Mouse (Mus musculus): ENCODE results near the gene Micall2. TPM values are rescaled to one million over a fixed set of nuclear protein-coding genes. Genes with fewer than 3 reads are reported as not detected.

The Micall2 gene
- polyA plus RNA-seq, 1 experiment from 2014 or later, result 6.4 TPM

- Histone ChIP-seq H3K36me3 (no peaks in the 10 kb centered on the region), H3K27ac (no peak overlapping the region), H3K9me3 (no peaks in the 10 kb centered on the region), H3K27me3 (replicated peaks) (no peaks in the 10 kb centered on the region), H3K9ac (no peak overlapping the region), H3K4me2 (peak overlapping the region; percentile 40), H3K4me1 (peaks cover 7% of the 10 kb centered on the region; the same call in 1 of the 2 replicates), H3K4me3 (replicated peaks) (no peak overlapping the region)
- peak; percentile 57; the same call in 1 of the 2 replicates for ATAC-seq (ENCODE audit: insufficient read depth, low FRiP score, low read depth)
- WGBS, result 29% methylated on average over 7 of the region's 7 CpGs
These were observed 41.1 kb downstream of the Micall2 start for GRCm38 (mm10) chr5:139694989-139695571.

DNA sequence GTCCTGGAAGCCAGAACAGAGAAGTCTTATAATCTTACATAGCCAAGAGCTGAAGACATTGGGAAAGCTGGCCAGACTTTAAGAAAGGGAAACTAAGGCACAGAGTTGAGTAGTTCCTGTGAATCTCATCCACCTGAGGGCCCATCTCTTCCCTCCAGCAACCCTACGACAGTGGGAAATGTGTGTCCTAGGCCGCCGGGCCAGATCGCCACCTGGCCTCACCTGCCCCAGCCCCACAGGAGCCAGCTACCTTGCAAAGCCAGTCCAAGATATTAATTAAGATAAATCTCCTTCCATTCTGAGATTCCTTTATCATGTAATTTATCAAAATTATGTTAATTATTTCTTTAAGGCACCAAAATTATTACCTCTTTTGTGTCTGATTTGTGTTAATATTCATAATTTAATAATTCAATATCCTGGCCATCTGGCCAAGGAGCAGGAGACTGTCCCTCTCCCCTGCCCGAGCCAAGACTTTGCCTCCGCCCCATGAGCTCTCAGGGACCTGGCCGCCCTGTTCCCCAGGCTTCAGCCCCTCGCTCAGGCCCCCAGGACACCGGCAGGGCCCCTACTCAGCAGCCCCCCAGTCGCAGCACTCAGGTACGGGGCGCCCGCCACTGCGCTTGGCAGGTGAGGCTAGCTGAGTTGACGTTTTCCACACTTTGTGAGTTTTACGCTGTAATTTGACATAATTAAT lies 41.7 kb downstream of the Micall2 start:
- Histone ChIP-seq H3K9ac (no peak overlapping the region), H3K27ac (no peak overlapping the region), H3K27me3 (replicated peaks) (no peaks in the 10 kb centered on the region), H3K4me2 (peak overlapping the region; percentile 40), H3K4me3 (replicated peaks) (no peak overlapping the region), H3K9me3 (no peaks in the 10 kb centered on the region), H3K4me1 (peaks cover 7% of the 10 kb centered on the region; the same call in 1 of the 2 replicates), H3K36me3 (no peaks in the 10 kb centered on the region)
- WGBS, result 55% methylated on average over 16 of the region's 16 CpGs
- ATAC-seq (ENCODE audit: insufficient read depth, low FRiP score, low read depth), result no peak

DNA sequence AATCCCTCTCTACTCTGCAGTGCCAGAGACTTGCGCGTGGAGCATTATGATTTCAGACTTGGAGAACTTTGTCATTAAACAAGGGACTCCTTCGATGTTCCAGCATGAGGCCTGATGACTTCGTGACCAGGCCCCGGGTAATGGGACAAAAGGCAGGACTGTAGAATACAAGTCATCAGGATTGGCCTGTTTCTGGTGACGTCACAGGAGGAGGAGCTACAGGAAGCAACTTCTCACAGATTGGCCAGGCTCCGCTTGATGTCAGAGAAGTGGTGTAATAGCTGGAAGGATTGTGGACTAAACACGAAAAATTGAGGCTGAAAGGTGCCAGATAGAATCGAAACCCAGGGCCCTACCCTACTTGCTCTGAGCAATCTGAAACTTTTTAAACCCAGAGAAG lies 45.3 kb downstream of the Micall2 start:
- 0 out of 2 replicates have a peak, but pooled peaks cover 6% of the 10 kb centered on the region for H3K27me3 ChIP-seq (replicated peaks)
- no peak overlapping the region for H3K4me2 ChIP-seq
- no peaks in the 10 kb centered on the region for H3K36me3 ChIP-seq
- no peak overlapping the region for H3K9ac ChIP-seq
- WGBS, result 70% methylated on average over 9 of the region's 9 CpGs
- no peak for ATAC-seq (ENCODE audit: insufficient read depth, low FRiP score, low read depth)
- H3K27ac ChIP-seq, result no peak overlapping the region
- no peaks in the 10 kb centered on the region for H3K9me3 ChIP-seq
- H3K4me1 ChIP-seq, result peaks cover 18% of the 10 kb centered on the region; the same call in 1 of the 2 replicates
- no peak overlapping the region for H3K4me3 ChIP-seq (replicated peaks)

GRCm38 (mm10) chr5:139688356-139688755 lies 47.8 kb downstream of the Micall2 start:
- Histone ChIP-seq H3K27ac (no peak overlapping the region), H3K27me3 (replicated peaks) (peaks cover 12% of the 10 kb centered on the region; the same call in 1 of the 2 replicates), H3K4me1 (peaks cover 11% of the 10 kb centered on the region), H3K9me3 (no peaks in the 10 kb centered on the region), H3K9ac (no peak overlapping the region), H3K36me3 (no peaks in the 10 kb centered on the region), H3K4me3 (replicated peaks) (no peak overlapping the region), H3K4me2 (no peak overlapping the region)
- ATAC-seq (ENCODE audit: insufficient read depth, low FRiP score, low read depth), result no peak
- 80% methylated on average over 12 of the region's 12 CpGs for WGBS

DNA sequence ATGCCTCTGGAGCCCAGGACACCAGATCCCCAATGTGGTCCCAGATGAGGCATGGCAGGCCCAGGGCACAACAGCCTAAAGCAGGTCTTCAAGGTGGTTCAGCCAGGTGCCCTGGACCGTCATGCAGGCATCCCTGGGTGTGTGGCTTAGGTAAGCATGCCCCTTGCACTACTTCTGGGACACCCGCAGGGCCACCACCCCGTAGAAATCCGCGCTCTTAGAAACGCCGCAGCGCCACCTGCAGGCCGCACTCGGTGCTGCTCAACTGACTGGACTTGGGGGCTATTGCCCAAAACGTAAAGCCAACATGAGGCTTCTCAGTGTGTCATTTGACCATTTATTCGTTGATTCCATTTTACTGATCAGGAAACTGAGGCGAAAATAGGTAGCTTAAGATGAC lies 48.5 kb downstream of the Micall2 start:
- Histone ChIP-seq H3K4me1 (peaks cover 12% of the 10 kb centered on the region), H3K9ac (no peak overlapping the region), H3K36me3 (no peaks in the 10 kb centered on the region), H3K27me3 (replicated peaks) (peaks cover 16% of the 10 kb centered on the region; the same call in 1 of the 2 replicates), H3K4me2 (no peak overlapping the region), H3K4me3 (replicated peaks) (no peak overlapping the region), H3K9me3 (no peaks in the 10 kb centered on the region), H3K27ac (no peak overlapping the region)
- no peak for ATAC-seq (ENCODE audit: insufficient read depth, low FRiP score, low read depth)
- WGBS, result 14% methylated on average over 13 of the region's 13 CpGs

DNA sequence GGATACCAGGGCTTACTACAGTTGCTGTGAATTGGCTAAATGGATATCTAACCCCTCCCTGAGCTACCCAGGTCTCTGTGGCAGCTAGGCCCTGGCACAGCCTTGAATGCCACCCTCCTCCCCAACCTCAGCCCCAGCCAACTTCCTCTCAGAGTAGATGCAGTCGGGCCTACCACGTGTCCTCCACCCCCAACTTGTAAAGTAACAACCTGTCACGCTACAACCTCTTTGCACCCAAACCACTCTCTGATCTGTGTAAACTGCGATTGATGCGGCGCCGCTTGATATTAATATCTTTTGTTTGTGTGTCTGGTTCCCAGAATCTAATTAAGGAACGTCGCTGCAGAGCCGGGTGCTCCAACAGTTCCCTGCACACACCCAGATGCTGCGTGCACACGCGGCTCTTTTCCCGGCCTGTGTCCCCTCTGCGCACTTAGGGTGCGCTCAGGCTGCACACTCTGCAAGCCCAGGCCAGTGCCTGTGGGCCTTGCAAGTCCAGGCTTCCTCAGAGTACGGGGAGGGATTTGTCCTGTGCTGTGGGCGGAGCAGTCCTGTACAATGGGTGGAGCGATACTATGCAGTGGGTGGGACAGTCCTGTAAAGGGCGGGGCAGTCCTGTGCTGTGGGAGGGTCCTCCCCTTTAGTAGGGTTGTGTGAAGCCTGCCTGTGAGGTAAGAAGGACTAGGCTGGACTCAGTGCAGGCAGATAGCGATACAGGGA lies 49.4 kb downstream of the Micall2 start:
- no peak overlapping the region for H3K4me3 ChIP-seq (replicated peaks)
- H3K9ac ChIP-seq, result no peak overlapping the region
- ATAC-seq (ENCODE audit: insufficient read depth, low FRiP score, low read depth), result peak; percentile 91
- no peaks in the 10 kb centered on the region for H3K9me3 ChIP-seq
- 27% methylated on average over 21 of the region's 21 CpGs for WGBS
- peaks cover 20% of the 10 kb centered on the region for H3K4me1 ChIP-seq
- no peaks in the 10 kb centered on the region for H3K36me3 ChIP-seq
- H3K27ac ChIP-seq, result no peak overlapping the region
- H3K4me2 ChIP-seq, result peak overlapping the region; percentile 35; the same call in 1 of the 2 replicates
- H3K27me3 ChIP-seq (replicated peaks), result peaks cover 19% of the 10 kb centered on the region

DNA sequence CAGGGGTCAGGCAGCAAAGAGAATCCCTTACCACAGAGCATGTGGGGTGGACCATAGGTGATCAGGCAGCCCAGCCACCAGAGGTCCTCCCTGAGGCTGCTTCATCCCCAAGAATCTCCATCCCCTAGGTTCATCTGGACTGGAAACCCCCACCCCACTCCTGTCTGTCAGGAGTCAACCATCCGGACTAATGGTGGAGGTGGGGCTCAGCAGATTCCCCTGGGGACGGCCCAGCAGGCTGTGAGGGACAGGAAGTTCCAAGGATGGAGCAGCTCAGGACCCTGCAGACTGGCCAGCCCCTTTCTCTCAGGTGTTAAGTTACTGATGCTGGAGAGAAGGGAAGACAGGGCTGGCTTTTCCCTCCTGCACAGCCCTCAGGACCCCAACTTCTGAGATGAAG lies 52.9 kb downstream of the Micall2 start:
- no peak overlapping the region for H3K9ac ChIP-seq
- peaks cover 21% of the 10 kb centered on the region for H3K4me1 ChIP-seq
- H3K36me3 ChIP-seq, result no peaks in the 10 kb centered on the region
- WGBS, result 18% methylated on average over 2 of the region's 2 CpGs
- no peaks in the 10 kb centered on the region for H3K9me3 ChIP-seq
- H3K4me2 ChIP-seq, result no peak overlapping the region
- H3K4me3 ChIP-seq (replicated peaks), result no peak overlapping the region
- peaks cover 26% of the 10 kb centered on the region for H3K27me3 ChIP-seq (replicated peaks)
- no peak for ATAC-seq (ENCODE audit: insufficient read depth, low FRiP score, low read depth)
- H3K27ac ChIP-seq, result no peak overlapping the region

DNA sequence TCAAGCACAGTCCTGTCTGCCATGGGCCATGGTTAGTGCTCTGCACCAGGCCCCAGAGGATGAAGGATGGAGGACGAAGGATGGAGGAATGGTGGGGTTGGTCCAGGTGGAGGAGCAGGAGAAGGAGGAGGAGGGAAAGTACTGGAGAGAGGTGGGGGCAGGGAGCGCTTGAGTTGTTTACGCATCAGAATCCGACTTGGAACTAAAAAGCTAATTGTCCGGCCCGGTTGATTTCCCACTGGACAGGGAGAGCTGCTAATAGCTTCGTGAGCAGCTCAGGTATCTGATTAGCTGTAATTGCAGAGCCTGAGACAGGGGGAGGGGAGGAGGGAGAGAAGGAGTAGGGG lies 53.5 kb downstream of the Micall2 start:
- ATAC-seq (ENCODE audit: insufficient read depth, low FRiP score, low read depth), result no peak
- Histone ChIP-seq H3K4me2 (no peak overlapping the region), H3K27ac (no peak overlapping the region), H3K9ac (no peak overlapping the region), H3K4me3 (replicated peaks) (no peak overlapping the region), H3K36me3 (no peaks in the 10 kb centered on the region), H3K9me3 (no peaks in the 10 kb centered on the region), H3K27me3 (replicated peaks) (peaks cover 24% of the 10 kb centered on the region), H3K4me1 (peaks cover 21% of the 10 kb centered on the region)
- 5% methylated on average over 7 of the region's 7 CpGs for WGBS

GRCm38 (mm10) chr5:139681832-139682630 lies 54.1 kb downstream of the Micall2 start:
- no peaks in the 10 kb centered on the region for H3K36me3 ChIP-seq
- peak; percentile 51; the same call in 1 of the 2 replicates for ATAC-seq (ENCODE audit: insufficient read depth, low FRiP score, low read depth)
- H3K27ac ChIP-seq, result no peak overlapping the region
- H3K4me1 ChIP-seq, result peaks cover 16% of the 10 kb centered on the region
- H3K9me3 ChIP-seq, result no peaks in the 10 kb centered on the region
- H3K27me3 ChIP-seq (replicated peaks), result peaks cover 24% of the 10 kb centered on the region
- no peak overlapping the region for H3K4me2 ChIP-seq
- no peak overlapping the region for H3K9ac ChIP-seq
- WGBS, result 8% methylated on average over 19 of the region's 20 CpGs
- no peak overlapping the region for H3K4me3 ChIP-seq (replicated peaks)

GRCm38 (mm10) chr5:139675707-139675967 lies 60.5 kb downstream of the Micall2 start:
- no peak overlapping the region for H3K9ac ChIP-seq
- H3K27ac ChIP-seq, result no peak overlapping the region
- no peaks in the 10 kb centered on the region for H3K9me3 ChIP-seq
- H3K4me3 ChIP-seq (replicated peaks), result no peak overlapping the region
- no peak overlapping the region for H3K4me2 ChIP-seq
- no peaks in the 10 kb centered on the region for H3K4me1 ChIP-seq
- peaks cover 43% of the 10 kb centered on the region for H3K27me3 ChIP-seq (replicated peaks)
- ATAC-seq (ENCODE audit: insufficient read depth, low FRiP score, low read depth), result no peak
- no peaks in the 10 kb centered on the region for H3K36me3 ChIP-seq

- Histone ChIP-seq H3K4me1 (no peaks in the 10 kb centered on the region), H3K4me3 (replicated peaks) (no peak overlapping the region), H3K9me3 (no peaks in the 10 kb centered on the region), H3K4me2 (no peak overlapping the region), H3K27ac (no peak overlapping the region), H3K36me3 (no peaks in the 10 kb centered on the region), H3K9ac (no peak overlapping the region), H3K27me3 (replicated peaks) (peaks cover 48% of the 10 kb centered on the region)
- ATAC-seq (ENCODE audit: insufficient read depth, low FRiP score, low read depth), result no peak
- WGBS, result 30% methylated on average over 13 of the region's 13 CpGs
These were observed 61.0 kb downstream of the Micall2 start for GRCm38 (mm10) chr5:139674940-139675706.

Data from stomach, embryonic 15.5 days (tissue).